Mouse (Mus musculus) skeletal muscle tissue, adult 2 months (tissue): ENCODE data around the gene Ccdc65.
"Not testable (repeated sequence)": the region's sequence is repeated elsewhere in the genome, so short reads cannot be mapped to it uniquely, and the experiment has no call there.

Source experiments
- DNase-seq: peaks from one replicate; pipeline ENCODE4 v3.0.0-alpha.2; 2012; ENCODE audit warnings: low read depth, low spot score

The Ccdc65 gene

DNA sequence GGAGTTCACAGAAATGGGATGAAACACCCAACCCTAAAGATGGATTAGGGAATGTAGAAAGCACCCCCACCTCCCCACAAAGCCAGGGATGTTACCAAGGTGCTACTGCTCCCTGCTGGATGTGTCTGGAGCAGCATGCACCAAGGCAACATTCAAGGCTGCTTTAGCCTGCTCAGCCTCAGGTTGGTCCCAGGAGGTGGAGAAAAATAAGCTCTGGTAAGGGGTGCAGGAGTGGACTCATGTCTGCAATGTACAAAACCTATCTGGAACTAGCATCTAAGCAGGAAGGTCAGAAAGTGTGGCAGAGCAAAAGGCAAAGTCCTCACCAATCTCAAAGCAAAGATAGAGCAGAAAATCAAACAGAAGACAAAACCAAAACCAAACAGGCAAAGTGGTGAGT is 29.9 kb downstream of the Ccdc65 start:
- DNase-seq = no peak

DNA sequence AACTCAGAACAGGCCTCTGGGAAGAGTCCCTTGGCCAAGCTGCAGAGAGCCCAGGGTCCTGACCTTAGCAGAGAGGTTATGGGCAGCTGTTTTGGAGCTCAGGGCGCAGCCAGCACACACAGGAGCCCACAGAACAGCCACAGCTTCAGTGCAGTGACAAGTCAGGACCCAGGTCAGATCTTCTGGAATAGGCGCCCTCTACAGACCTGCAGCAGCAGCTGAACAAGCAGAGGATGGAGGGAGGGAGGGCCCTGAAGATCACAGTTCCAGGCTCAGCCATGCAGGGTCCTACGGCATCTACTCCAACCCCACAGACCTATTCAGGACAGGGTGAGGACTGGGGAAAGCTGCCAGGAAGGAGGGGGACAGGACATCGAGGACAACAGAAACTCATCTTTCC is 30.8 kb downstream of the Ccdc65 start:
- DNase-seq = no peak

DNA sequence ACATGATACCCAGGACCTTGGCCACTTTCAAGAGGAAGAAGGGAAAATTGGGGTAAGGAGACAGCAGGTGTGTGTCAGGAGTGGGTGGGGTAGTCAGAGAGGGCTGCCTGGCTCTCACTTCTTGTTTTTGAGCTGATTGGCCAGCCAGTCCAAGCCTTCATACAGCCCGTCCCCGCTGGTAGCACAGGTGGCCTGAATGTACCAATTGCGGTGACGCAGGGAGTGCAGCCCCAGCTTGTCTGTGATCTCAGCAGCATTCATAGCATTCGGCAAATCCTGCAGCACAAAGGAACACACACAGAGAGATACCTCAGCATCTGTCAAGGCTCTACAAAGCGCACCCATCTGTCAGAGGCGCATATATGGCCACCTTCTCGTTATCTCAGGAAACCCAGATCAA is 32.2 kb downstream of the Ccdc65 start:
- DNase-seq = no peak

DNA sequence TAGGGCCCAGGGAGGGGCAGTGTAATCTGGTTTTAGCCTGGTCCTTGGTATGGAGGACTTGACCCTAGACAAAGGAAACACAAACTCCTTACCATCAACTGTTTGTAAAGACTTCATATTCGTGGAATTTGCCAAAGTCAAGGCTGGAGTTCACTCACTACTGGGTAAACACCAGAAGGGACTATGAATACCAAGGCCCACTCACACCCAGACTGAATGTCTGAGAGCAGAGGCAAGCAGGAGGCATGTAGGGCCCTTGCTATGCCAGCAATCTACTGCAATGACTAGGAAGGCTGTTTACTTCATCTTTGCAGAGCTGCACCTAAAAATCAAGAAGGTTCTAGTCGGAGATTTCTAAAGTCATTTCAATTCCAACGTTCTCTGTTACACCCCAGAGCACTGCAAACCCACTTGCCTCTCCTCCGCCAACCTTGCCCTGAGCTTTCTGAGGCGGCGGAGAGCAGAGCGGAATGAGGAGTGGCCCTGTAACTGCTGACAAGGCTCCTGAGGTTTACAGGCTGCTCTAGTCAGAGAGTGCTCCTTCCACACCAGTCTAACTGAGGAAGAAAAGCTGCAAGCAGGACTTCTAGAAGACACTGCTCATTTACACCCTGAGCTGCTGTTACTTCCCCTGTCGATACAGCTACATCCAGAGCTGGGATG is 34.9 kb downstream of the Ccdc65 start:
- DNase-seq = no peak

DNA sequence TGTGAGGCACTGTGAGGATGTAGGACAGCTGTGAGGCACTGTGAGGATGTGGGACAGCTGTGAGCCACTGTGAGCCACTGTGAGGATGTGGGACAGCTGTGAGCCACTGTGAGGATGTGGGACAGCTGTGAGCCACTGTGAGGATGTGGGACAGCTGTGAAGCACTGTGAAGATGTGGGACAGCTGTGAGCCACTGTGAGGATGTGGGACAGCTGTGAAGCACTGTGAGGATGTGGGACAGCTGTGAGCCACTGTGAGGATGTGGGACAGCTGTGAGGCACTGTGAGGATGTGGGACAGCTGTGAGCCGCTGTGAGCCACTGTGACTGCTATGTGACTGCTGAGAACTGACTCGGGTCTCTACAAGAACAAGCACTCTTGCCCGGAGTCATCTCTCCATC is 35.9 kb downstream of the Ccdc65 start:
- not testable (repeated sequence) for DNase-seq

DNA sequence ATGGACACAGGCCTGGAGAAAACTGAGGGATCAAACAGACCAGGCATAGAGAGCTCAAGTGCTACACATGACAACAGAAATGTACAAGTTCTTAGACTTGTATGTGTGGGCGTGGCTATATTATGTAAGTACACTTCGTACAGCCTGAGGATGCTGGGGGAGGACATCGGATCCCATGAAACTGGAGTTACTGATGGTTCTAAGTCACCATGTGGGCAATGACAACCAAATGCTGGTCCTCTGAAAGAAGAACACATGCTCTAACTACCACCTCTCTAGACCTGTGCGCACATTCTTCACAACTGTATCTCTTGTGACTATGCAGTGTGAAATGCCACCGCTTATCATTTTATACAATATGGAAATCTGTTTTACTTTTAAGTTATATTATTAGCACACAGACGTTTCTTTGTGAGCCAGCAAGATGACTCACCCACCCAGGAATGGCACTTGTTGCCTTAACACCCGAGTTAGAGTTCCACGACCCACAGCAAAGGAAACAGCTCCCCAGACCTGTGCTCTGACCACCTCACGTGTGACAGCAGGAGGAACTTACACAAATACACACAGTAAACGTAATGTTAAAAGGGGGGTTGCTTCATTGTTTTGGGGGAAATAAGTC is 38.4 kb downstream of the Ccdc65 start:
- DNase-seq = no peak

DNA sequence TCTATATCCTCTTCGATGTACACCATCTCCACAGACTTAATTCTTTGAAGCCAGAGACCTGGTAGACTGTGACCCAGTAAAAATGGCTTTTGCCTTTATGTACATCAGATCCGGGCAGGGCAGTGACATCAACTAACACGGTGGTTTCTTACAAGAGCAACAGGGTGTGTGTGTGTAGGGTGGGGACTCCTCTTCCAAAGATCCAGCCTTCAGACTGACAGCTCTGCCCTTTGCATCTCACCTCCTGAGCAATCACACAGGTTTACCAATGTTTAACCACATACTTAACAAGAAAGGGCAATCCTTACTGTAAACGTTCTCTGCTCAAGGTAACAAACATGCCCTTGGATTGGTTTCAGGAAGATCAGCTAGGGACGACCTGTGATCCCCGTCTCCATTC is 39.3 kb downstream of the Ccdc65 start:
- DNase-seq = no peak

DNA sequence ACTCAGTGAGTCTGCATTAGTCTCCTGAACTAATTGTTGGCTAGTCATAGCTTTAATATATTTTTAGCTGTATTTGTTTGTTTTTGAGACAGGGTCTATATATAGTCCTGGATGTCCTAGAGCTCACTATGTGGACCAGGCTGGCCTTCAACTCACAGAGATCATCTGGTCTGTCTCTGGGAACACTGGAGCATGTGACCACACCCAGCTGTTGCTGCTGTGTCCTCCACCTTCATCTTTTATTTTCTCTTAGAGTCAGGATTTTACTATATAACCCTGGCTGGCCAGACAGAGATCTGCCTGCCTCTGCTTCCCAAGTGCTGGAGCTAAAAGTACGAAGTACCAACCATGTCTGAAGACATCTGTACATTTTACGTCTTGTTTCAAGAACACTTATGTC is 41.1 kb downstream of the Ccdc65 start:
- DNase-seq = no peak

DNA sequence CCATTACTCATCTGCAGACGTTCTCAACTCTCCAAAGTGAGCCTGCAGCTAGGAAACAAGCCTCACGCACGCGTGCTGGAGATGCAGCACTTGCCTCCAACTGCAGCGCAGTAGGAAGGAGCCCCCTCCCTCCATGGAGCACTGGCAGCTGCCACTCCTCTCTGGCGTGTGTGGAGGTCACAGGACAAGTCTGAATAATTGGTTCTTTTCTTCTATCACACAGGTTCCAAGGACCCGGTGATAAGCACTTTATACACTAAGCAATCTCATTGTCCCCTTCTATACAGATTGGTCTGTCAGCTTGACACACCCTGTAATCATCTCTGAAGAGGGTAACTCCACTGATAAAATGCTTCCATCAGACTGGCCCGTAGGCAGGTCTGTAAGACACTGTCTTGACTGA is 45.0 kb downstream of the Ccdc65 start:
- no peak for DNase-seq

DNA sequence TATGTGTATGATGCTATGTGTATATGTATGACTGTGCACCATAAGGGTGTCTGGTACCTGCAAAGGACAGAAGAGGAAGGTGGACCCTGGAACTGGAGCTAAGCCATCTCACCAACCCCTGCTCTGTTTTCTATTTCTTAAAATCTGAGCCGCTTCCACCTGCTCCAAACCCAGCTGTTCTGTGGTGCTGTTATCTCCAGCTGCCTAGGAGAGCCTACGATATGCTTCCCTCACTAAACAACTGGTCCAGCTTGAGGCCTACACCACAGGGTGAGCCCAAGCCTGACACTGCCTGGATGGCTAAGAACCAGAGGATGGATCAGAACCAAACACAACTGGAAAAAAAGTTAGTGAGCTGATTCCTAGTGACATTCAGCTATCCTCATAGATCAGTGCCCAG is 46.1 kb downstream of the Ccdc65 start:
- DNase-seq = no peak

DNA sequence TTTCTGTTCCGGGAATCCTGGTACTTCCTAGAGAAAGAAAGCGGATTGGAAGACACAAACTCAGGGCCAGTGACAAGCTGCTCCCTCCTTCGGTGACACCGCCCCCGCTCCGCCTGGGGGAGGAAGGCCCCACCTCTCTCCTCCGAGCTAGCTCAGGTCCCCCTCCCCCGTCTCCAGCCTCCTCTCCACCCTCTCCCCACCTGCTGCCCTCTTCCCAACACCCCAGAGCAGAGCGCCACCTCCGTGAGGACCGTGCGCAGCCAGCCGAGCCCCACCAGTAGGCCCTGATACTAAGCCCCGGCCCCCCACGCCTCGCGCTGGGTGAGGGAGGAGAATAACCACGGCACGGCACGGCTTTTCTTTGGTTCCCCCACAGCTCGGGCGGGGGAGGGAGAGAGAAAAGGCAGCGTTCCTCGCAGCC is 54.2 kb downstream of the Ccdc65 start:
- DNase-seq = peak; percentile 35

DNA sequence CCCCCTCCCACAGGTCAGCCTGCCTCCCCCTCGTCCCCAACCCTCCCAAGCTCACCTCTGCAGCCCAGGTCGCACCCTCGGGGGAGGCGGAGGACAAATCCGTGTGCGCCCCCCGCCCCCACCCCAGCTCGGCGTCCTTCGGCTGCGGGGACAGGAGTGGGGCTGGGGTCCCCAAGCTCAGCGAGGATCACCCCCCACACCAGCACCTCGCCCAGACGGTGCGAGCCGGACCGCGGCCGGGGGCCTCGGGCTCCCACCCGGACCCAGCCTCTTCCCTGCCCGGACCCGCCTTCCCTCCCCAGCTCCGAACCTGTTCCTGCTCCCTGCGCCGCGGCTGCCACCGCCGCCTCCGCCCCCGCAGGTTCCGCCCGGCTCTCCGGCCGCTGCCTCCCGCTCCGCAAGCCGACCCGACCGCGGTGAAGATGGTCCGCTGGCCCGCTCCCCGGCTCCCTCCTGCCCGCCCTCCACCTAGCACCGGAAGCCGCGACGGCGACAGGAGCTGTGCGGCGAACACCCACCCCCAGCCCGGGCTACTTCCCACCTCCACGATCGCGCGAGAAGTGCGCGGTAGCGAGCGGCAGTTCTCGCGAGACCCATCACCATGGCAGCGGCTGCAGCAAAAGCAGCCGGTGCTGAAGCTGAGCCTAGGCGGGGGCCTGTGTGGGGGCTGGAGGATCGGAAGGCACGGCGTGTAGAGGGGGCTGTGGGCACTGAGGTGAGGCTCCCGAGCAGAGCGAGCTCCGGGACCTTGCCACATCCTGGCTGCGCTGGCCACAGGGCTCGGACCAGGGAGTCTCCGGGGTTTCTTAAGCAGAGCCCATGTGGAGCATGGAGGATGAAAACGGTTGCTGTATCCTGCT is 54.9 kb downstream of the Ccdc65 start, which contains the start of gene Arf3:
Arf3 (minus strand) TSS at position 545 of the 860 bp plus-strand sequence.
- peak; percentile 95 for DNase-seq

DNA sequence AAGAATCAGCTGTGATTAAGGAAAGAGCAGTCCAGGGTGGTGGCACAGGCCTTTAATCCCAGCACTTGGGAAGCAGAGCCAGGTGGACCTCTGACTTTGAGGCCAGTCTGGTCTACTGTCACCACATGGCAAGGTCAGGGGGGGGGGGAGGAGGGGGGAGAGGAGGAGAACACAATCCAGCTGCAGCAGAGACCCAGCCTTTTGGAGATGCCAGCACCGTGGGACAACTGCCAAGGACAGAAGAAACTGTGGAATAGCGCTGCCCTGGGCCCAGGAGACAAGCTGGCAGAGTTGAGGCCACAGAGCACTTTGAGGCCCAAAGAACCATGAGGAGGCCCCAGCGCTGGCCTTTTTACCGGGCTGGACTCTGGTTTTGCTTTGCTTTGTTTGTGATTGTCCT is 57.9 kb downstream of the Ccdc65 start:
- no peak for DNase-seq

DNA sequence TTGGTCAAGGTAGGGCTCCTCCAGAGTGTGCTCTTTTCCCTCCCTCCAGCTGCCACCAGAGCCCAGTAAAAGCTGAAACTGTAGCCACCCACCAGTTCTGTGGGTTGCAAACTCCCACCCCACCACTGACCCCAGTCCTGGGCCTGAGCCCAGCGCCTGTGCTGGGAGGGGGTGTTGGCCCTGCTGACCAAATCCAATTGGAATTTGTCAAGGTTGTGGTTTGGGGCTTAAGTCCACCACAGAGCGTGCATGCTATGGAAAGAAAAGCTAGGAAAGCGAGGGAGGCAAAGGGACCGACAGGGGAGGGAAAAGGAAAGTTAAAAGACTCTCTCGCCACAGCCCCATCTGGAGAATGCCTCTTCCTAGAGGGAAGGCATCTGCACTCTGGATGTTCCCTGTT is 60.3 kb downstream of the Ccdc65 start:
- no peak for DNase-seq

DNA sequence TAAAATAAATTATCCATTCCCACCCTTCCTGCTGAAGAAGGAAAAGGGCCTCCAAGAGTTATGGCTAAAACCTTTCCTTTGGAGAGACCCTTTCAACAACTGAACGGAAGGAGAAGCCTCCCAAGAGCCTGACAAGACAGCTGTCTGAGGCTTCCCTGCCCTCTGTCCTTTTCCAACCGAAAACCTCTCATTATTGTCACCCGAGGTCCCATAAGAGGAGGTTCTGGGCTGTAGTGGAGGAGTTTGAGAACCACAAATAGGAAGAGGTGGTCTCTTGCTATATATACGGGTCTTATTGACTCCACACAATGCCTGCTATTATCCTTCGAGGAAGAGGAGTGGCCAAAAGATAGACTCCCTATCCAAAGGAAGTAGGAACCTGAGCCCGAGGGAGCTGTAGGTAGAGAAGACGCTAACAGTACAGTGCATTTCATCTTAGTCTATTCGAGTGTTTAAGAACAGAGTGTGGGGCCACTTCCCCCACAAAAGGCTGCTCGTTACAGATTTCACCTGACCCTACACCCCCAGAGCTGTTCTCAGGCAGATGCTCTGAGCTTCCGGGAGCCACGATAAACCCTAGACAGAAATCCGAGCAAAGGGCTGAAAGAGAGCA is 63.9 kb downstream of the Ccdc65 start:
- no peak for DNase-seq

DNA sequence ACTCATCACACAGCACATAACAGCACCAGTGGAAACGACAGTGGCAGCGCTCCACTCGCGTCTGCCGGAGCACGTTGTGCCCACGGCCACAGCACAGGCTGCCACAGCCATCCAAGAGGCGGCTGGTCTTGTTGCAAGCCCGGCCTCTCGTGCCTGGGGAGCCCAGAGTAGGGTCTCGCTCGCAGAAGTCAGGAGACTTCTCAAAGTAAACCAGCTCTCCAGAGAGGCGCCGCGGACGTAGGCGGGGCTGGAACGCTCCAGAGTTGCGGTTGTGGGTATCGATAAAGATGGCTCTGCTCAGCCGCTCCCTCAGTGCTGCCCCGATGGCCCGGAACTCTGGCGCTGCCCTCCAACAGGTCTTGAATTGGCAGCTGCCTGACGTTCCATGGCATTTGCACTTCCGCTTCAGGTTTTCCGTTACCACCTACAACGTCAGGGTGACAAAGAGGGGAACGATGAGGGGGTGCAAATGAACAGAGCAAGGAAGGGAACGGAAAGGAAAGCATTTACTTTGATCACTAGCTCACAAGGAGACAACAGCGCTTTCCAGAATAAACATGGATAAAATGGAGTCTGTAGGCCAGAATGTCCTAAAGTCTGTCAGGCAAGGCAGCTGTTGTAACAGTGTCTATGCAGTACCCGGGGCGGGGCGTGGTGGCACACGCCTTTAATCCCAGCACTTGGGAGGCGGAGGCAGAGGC is 64.7 kb downstream of the Ccdc65 start:
- no peak for DNase-seq
